Mouse (Mus musculus): Measurements from ENCODE around the gene Olfr401. TPM values are rescaled to one million over a fixed set of nuclear protein-coding genes. Genes with fewer than 3 reads are reported as not detected.
"Not testable (repeated sequence)": the region's sequence is repeated elsewhere in the genome, so short reads cannot be mapped to it uniquely, and the experiment has no call there.

The Olfr401 gene
- not detected for total RNA-seq (2021)

DNA sequence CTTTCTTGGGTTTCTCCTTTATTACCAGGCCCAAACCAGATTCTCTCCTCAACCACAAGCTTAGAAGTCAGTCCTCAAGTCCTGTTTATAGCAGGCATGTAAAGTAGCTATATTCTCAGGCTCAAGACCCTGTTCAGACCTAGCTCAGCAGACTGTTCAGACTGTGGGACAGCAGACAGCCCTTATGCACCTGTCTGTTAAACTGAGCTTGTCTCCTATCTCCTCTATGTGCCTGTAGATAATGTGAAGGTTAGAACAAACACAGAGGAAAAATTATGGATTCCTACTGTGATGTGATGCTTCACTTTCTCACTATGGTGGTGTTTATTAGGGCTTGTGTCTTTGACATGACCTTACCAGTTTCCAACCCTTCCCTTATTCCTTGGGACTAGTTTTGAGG, at the start of gene Olfr401:
TSS of gene Olfr401 (plus strand) at position 301 of the 400 bp plus-strand sequence.
- no peak for DNase-seq

DNA sequence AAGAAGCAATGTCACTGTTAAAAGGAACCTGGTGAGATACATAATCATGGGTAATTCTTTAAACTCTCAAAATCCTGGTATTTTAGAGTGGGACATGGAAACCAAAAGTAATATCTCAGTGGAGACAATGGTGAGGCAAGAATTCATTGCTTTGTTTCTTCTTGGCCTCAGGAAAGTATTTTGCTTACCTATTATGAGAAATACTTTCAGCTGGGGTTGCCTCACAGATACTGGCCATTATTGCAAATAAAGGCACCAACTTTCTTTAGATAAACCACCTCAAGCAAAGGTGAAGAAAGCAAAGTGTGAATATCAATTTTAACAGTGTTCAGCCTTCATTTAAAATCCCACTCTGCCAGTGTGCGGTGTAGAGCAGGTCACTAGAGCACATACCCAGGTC, 43.9 kb upstream of the Olfr401 start, which contains the start of gene Zfp616:
TSS of gene Zfp616 (plus strand) at position 301 of the 400 bp plus-strand sequence.
- DNase-seq: no peak

DNA sequence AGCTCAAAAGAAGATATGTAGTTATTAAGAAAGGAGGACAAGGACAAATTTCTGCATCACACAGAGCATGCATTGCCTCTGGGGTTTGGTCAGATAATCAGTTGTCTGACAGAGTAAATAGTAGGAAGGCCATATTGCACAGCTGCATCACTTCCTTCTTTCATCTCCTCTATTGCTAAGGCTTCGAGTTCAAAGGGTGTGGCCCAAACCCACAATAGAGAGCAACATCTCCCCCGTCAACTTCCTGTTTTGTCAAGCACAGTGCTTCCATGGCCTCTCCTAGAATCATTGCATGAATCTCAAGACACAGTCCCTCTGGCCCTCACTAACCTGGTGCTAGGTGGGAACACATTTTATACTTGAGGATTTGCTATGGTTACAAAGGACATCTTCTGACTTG, 12.8 kb upstream of the Olfr401 start:
- DNase-seq: no peak

DNA sequence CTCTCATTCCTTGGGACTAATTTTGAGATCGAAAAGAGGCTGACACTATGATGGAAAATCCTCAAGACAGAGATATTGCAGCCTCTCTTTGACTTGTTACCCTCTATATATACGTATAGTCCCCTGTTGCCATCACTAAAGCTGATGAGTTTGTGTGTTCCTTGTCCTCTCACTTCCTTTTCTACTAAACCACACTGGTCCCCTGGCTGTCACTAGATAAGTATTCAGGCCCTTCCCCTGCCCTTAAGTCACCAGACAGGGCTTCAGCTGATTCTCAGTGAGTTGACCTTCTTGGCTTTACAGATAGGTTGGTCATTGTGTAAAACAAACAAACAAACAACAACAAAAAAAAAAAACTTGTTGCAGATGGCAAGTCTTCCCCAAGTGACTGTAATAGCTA, 12.0 kb upstream of the Olfr401 start:
- no peak for DNase-seq

DNA sequence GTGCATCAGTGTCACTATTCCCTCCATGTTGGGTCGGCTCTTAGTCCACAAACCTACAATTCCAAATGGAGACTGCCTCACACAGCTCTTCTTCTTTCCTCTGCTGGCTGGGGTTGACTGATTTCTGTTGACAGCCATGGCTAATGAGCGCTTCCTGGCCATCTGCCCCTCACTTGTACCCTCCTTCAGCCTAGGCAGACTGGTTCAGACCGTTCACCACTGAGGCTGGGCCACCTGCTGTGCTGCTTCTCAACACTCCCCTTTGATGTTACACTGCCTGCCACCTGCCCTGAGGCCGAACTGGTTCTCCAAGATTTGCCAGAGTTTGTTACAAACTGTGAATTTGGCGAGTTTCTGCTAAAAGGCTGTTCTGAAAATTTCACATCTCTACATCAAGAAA, 8.4 kb upstream of the Olfr401 start:
- no peak for DNase-seq

DNA sequence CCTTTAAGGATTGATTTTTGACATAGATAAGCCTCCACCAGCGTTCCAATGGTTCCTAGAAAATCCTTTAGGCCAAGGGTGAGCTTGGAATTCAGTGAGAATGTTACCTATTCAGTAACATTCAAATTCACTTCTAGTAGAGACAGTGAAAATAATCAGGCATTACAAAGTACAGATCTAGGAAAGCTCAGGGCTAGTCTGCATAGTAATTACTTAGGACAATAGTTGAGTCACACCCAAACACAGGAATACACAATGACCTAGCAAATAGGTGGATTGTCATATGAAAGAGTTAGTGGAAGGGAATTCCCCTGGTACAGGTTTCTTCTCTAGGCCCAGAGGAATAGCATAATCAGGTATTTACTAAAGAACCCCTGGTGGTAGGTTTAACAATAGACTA, 26.5 kb downstream of the Olfr401 start:
- not testable (repeated sequence) for DNase-seq

DNA sequence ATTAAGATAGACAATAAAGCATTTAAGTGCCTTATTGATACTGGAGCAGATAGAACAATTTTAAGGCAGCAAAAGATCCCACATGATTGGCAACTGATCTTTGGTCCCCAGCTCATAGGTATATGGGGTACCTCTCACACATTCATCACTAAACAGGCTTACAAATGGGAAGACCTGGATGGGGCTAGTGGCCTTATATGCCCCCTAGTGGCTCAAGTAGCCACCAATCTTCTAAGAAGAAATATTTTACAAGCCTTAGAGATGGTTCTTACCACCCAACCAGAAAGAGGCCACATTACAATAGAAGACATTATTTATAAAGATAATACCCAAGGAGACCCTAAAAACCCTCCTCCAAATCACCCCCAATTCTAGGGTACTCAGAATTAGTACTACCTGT, 32.4 kb downstream of the Olfr401 start:
- no peak for DNase-seq

DNA sequence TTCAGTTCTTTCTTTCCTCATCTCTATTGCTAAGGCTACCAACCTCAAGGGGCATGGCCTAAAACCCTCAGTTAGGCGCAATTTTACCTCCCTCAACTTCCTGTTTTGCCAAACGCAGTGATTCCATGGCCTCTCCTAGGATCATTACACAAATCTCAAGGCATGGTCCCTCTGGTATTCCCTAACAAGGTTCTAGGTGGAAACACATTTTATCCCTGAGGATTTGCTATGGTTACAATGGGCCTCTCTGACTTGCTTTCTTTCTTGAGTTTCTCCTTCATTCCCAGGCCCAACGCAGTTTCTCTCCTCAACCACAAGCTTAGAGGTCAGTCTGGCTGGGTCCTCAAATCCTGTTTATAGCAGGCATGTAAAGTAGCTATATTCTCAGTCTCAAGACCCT, 39.7 kb downstream of the Olfr401 start, which contains the start of gene Olfr402:
TSS of gene Olfr402 (plus strand) at position 301 of the 400 bp plus-strand sequence.
- DNase-seq: no peak

DNA sequence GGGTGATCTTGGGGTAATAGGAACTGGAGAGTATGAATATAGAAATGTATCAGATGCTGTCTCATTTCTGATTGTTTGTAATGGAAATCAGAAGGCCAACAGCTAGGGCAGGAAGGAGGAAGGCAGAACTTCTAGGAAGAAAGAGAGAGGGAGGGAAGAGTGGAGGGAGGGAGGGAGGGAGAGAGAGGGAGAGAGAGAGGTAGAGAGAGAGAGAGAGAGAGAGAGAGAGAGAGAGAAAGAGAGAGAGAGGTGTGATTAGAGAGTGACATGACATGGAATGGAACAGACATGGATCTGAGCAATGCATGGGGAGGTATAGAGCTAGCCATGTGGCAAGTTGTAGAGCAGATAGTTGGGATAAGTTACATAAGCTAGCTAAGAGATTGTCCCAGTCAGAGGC, 55.3 kb downstream of the Olfr401 start:
- no peak for DNase-seq

Other genes starting within 250 kb of the Olfr401 start
- not detected for gene Olfr394, start 222.9 kb upstream of the Olfr401 start, total RNA-seq (2021)
- not detected for gene Olfr395, start 204.4 kb upstream of the Olfr401 start, total RNA-seq (2021)
- gene Olfr23, start 177.0 kb upstream of the Olfr401 start, total RNA-seq (2021): not detected
- not detected for gene Olfr397, start 152.9 kb upstream of the Olfr401 start, total RNA-seq (2021)
- not detected for gene Olfr398, start 123.3 kb upstream of the Olfr401 start, total RNA-seq (2021)
- gene Olfr139, start 57.2 kb upstream of the Olfr401 start, total RNA-seq (2021): not detected
- gene Olfr399, start 57.1 kb upstream of the Olfr401 start, total RNA-seq (2021): not detected
- not detected for gene Zfp616, start 43.8 kb upstream of the Olfr401 start, total RNA-seq (2021)
- gene Olfr402, start 39.8 kb downstream of the Olfr401 start, total RNA-seq (2021): not detected
- gene Olfr403, start 72.5 kb downstream of the Olfr401 start, total RNA-seq (2021): not detected
- not detected for gene Olfr43, start 97.7 kb downstream of the Olfr401 start, total RNA-seq (2021)
- gene Olfr406, start 146.1 kb downstream of the Olfr401 start, total RNA-seq (2021): not detected
- gene Olfr59, start 170.0 kb downstream of the Olfr401 start, total RNA-seq (2021): not detected
- not detected for gene Olfr410, start 224.3 kb downstream of the Olfr401 start, total RNA-seq (2021)
- gene Olfr411, start 238.9 kb downstream of the Olfr401 start, total RNA-seq (2021): not detected
- gene Olfr412, start 248.4 kb downstream of the Olfr401 start, total RNA-seq (2021): not detected

Data from heart, postnatal 4 days (tissue).